Mouse (Mus musculus) heart, postnatal 10 days (tissue): ENCODE measurements around the gene Lmf1. TPM values are rescaled to one million over a fixed set of nuclear protein-coding genes. Genes with fewer than 3 reads are reported as not detected.

Experiments used
- DNase-seq, 2 experiments: peaks; one replicate each; pipeline ENCODE4 v3.0.0; 2021
- intact Hi-C: fragments of 180-260 bp; cut with DNase I; formaldehyde crosslinking; loops from one replicate; pipeline ENCODE4 v1.15.1; 2025
- total RNA-seq, 2 experiments: library from RNA; stranded (reverse); gene quantifications; 2 replicates each; pipeline ENCODE4 v1.2.3; 2021

Gene Lmf1
- total RNA-seq, 2 experiments from 2014 or later, result 25.4 to 27.0 TPM

- DNase-seq, result peak; percentile 51 to 54
- intact Hi-C loops, result no loop called here
Observed at GRCm38 (mm10) chr17:25634070-25634469, 55.2 kb downstream of the Lmf1 start.

GRCm38 (mm10) chr17:25635387-25635786 is 56.5 kb downstream of the Lmf1 start:
- intact Hi-C loops, result no loop called here
- no peak for DNase-seq

- DNase-seq, result no peak
- intact Hi-C loops, result no loop called here
Observed at GRCm38 (mm10) chr17:25635806-25636205, 56.9 kb downstream of the Lmf1 start.

- DNase-seq, result no peak
- intact Hi-C loops, result no loop called here
Observed at GRCm38 (mm10) chr17:25637986-25638385, 59.1 kb downstream of the Lmf1 start.

- no peak for DNase-seq
Observed at GRCm38 (mm10) chr17:25638442-25638841, 59.6 kb downstream of the Lmf1 start.

GRCm38 (mm10) chr17:25640956-25641355 is 62.1 kb downstream of the Lmf1 start:
- DNase-seq, result no peak
- intact Hi-C loops, result no loop called here

More at GRCm38 (mm10) chr17:25638442-25638841, 59.6 kb downstream of the Lmf1 start:
- intact Hi-C loops, result no loop called here

GRCm38 (mm10) chr17:25642032-25642431 is 63.1 kb downstream of the Lmf1 start:
- intact Hi-C loops, result no loop called here
- peak; percentile 43 to 50 for DNase-seq

- intact Hi-C loops, result no loop called here
- no peak for DNase-seq
Observed at GRCm38 (mm10) chr17:25643517-25644294, 64.8 kb downstream of the Lmf1 start.

- no peak for DNase-seq
- intact Hi-C loops, result no loop called here
Observed at GRCm38 (mm10) chr17:25644761-25645160, 65.9 kb downstream of the Lmf1 start.

- no peak for DNase-seq
- intact Hi-C loops, result no loop called here
Observed at GRCm38 (mm10) chr17:25645661-25646060, 66.8 kb downstream of the Lmf1 start.

GRCm38 (mm10) chr17:25647901-25648300 is 69.0 kb downstream of the Lmf1 start:
- intact Hi-C loops, result no loop called here
- DNase-seq, result peak in 1 of 2 experiments; percentile 25

- intact Hi-C loops, result no loop called here
- DNase-seq, result peak; percentile 44 to 47
Observed at GRCm38 (mm10) chr17:25648678-25649216, 69.9 kb downstream of the Lmf1 start.

GRCm38 (mm10) chr17:25650726-25651125 is 71.8 kb downstream of the Lmf1 start:
- intact Hi-C loops, result no loop called here
- no peak for DNase-seq

- intact Hi-C loops, result no loop called here
- DNase-seq, result no peak
Observed at GRCm38 (mm10) chr17:25652272-25652671, 73.4 kb downstream of the Lmf1 start.

GRCm38 (mm10) chr17:25656142-25656825 is 77.4 kb downstream of the Lmf1 start:
- no peak for DNase-seq

GRCm38 (mm10) chr17:25656826-25657189 is 77.9 kb downstream of the Lmf1 start:
- intact Hi-C loops, result no loop called here
- DNase-seq, result no peak

More at GRCm38 (mm10) chr17:25656142-25656825, 77.4 kb downstream of the Lmf1 start:
- intact Hi-C loops, result no loop called here

- DNase-seq, result no peak
- intact Hi-C loops, result no loop called here
Observed at GRCm38 (mm10) chr17:25663213-25663835, 84.4 kb downstream of the Lmf1 start.

GRCm38 (mm10) chr17:25665485-25665884 is 86.6 kb downstream of the Lmf1 start:
- intact Hi-C loops, result no loop called here
- no peak for DNase-seq

GRCm38 (mm10) chr17:25665891-25666290 is 87.0 kb downstream of the Lmf1 start:
- DNase-seq, result no peak
- intact Hi-C loops, result no loop called here

GRCm38 (mm10) chr17:25668481-25669055 is 89.7 kb downstream of the Lmf1 start:
- intact Hi-C loops, result no loop called here
- DNase-seq, result no peak

GRCm38 (mm10) chr17:25672982-25673381 is 94.1 kb downstream of the Lmf1 start:
- no peak for DNase-seq
- intact Hi-C loops, result no loop called here
